Mouse (Mus musculus) heart, embryonic 11.5 days (tissue): ENCODE measurements at regions not wholly inside any gene's neighbourhood (a gene's known extent, or its start where the extent isn't known, plus 50 kb on each side); places are given as distances from the start of the nearest gene placed in this dataset.
A peak's percentile ranks its signal among the peaks of the same experiment; 100 is the strongest.

Experiments used
- ATAC-seq: fragments of 200-750 bp; cut with Nextera tagmentation; replicated peaks from 2 replicates; pipeline ENCODE4 v1.8.0; 2017; ENCODE audit warnings: moderate library complexity; ENCODE audit not compliant: insufficient number of reproducible peaks, low FRiP score, low TSS enrichment
- H3K27ac ChIP-seq: fragments of 300-500 bp; sonication (generic); 2 replicates; pipeline ENCODE4 v1.5.1; 2014; ENCODE audit warnings: mild to moderate bottlenecking, low read depth, low read length
- H3K27me3 ChIP-seq: fragments of 300-500 bp; sonication (generic); 2 replicates; pipeline ENCODE4 v1.6.1; 2014; ENCODE audit warnings: mild to moderate bottlenecking, low read length, mixed read lengths; ENCODE audit not compliant: control insufficient read depth, insufficient read depth
- H3K36me3 ChIP-seq: fragments of 300-500 bp; sonication (generic); 2 replicates; pipeline ENCODE4 v1.6.1; 2014; ENCODE audit warnings: mild to moderate bottlenecking, low read length, moderate library complexity, mixed read lengths; ENCODE audit not compliant: control insufficient read depth, insufficient read depth
- H3K4me1 ChIP-seq: fragments of 300-500 bp; sonication (generic); 2 replicates; pipeline ENCODE4 v1.6.1; 2014; ENCODE audit warnings: low read length; ENCODE audit not compliant: control insufficient read depth, insufficient read depth
- H3K4me2 ChIP-seq: fragments of 300-500 bp; sonication (generic); 2 replicates; pipeline ENCODE4 v1.6.1; 2014; ENCODE audit warnings: mild to moderate bottlenecking, moderate library complexity
- H3K4me3 ChIP-seq: fragments of 300-500 bp; sonication (generic); 2 replicates; pipeline ENCODE4 v1.5.1; 2014; ENCODE audit warnings: low read depth, low read length
- H3K9ac ChIP-seq: fragments of 300-500 bp; sonication (generic); 2 replicates; pipeline ENCODE4 v1.6.1; 2014; ENCODE audit warnings: mild to moderate bottlenecking, low read depth, low read length, moderate library complexity
- H3K9me3 ChIP-seq: fragments of 300-500 bp; sonication (generic); replicated peaks from 2 replicates; pipeline ENCODE4 v1.6.1; 2016; ENCODE audit warnings: low read length; ENCODE audit not compliant: control insufficient read depth
- WGBS: fragments of 180-500 bp; shearing (Covaris S2); extraction: QIAGEN DNeasy Blood & Tissue Kit; methylation state at CpG from one replicate; pipeline ENCODE4 v1.1.7; 2014; ENCODE audit not compliant: insufficient replicate concordance; 5-methylcytosine and 5-hydroxymethylcytosine counted together

GRCm38 (mm10) chr13:107177595-107177994, 155.7 kb upstream of the Kif2a start:
- no peak overlapping the region for H3K4me2 ChIP-seq
- H3K27ac ChIP-seq, result no peak overlapping the region
- H3K4me3 ChIP-seq, result no peak overlapping the region
- no peaks in the 10 kb centered on the region for H3K9me3 ChIP-seq
- 77% methylated on average over 7 of the region's 7 CpGs for WGBS
- ATAC-seq, result no peak
- H3K27me3 ChIP-seq, result no peaks in the 10 kb centered on the region
- no peaks in the 10 kb centered on the region for H3K4me1 ChIP-seq
- H3K36me3 ChIP-seq, result no peaks in the 10 kb centered on the region
- H3K9ac ChIP-seq, result no peak overlapping the region

GRCm38 (mm10) chr13:107175891-107176290, 154.0 kb upstream of the Kif2a start:
- H3K36me3 ChIP-seq, result no peaks in the 10 kb centered on the region
- H3K27ac ChIP-seq, result no peak overlapping the region
- no peak overlapping the region for H3K9ac ChIP-seq
- no peaks in the 10 kb centered on the region for H3K27me3 ChIP-seq
- H3K4me2 ChIP-seq, result no peak overlapping the region
- no peaks in the 10 kb centered on the region for H3K4me1 ChIP-seq
- 70% methylated on average over 4 of the region's 4 CpGs for WGBS
- no peak overlapping the region for H3K4me3 ChIP-seq
- ATAC-seq, result no peak
- no peaks in the 10 kb centered on the region for H3K9me3 ChIP-seq

- 17% methylated on average over 15 of the region's 15 CpGs for WGBS
- H3K4me2 ChIP-seq, result peak overlapping the region; percentile 52
- no peaks in the 10 kb centered on the region for H3K36me3 ChIP-seq
- H3K9ac ChIP-seq, result peak overlapping the region; percentile 2; the same call in 1 of the 2 replicates
- 0 out of 2 replicates have a peak, but pooled peaks have one; percentile 52 for ATAC-seq
- H3K27me3 ChIP-seq, result no peaks in the 10 kb centered on the region
- H3K9me3 ChIP-seq, result no peaks in the 10 kb centered on the region
- H3K4me3 ChIP-seq, result peak overlapping the region; percentile 26
- no peak overlapping the region for H3K27ac ChIP-seq
- 0 out of 2 replicates have a peak, but pooled peaks cover 6% of the 10 kb centered on the region for H3K4me1 ChIP-seq
These were observed 146.7 kb upstream of the Kif2a start for GRCm38 (mm10) chr13:107168599-107169149.

GRCm38 (mm10) chr13:107167856-107168598, 146.1 kb upstream of the Kif2a start:
- WGBS, result 66% methylated on average over 10 of the region's 10 CpGs
- no peaks in the 10 kb centered on the region for H3K27me3 ChIP-seq
- no peaks in the 10 kb centered on the region for H3K9me3 ChIP-seq
- H3K27ac ChIP-seq, result no peak overlapping the region
- peak overlapping the region; percentile 52 for H3K4me2 ChIP-seq
- no peaks in the 10 kb centered on the region for H3K36me3 ChIP-seq
- ATAC-seq, result no peak
- peak overlapping the region; percentile 26; the same call in 1 of the 2 replicates for H3K4me3 ChIP-seq
- 0 out of 2 replicates have a peak, but pooled peaks cover 6% of the 10 kb centered on the region for H3K4me1 ChIP-seq
- H3K9ac ChIP-seq, result 0 out of 2 replicates have a peak overlapping the region, but pooled peaks have one; percentile 2

DNA sequence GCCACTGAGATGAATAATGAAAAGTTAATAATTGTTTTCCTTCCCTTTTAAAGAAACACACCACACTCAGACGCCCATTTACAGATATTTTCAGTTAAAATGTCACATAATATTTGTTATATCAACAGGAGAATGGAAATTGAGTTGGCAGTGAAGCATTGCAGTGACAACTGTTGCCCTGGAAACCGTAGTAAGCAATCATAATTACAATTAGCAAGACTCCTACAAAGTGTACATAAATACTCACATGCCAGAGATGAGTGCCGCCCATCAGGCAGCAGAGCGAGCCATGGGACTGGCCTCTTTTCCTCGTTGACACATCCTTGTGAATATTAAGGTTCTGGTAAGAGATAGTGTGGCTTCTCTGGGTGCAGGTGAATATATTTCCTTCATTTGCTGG, 129.6 kb upstream of the Kif2a start:
- Histone ChIP-seq H3K27me3 (no peaks in the 10 kb centered on the region), H3K4me1 (no peaks in the 10 kb centered on the region), H3K4me2 (no peak overlapping the region), H3K4me3 (no peak overlapping the region), H3K9me3 (no peaks in the 10 kb centered on the region), H3K27ac (no peak overlapping the region), H3K36me3 (no peaks in the 10 kb centered on the region), H3K9ac (no peak overlapping the region)
- ATAC-seq, result no peak
- 74% methylated on average over 5 of the region's 5 CpGs for WGBS

- Histone ChIP-seq H3K27ac (no peak overlapping the region), H3K4me3 (no peak overlapping the region), H3K9ac (no peak overlapping the region), H3K4me2 (no peak overlapping the region), H3K4me1 (no peaks in the 10 kb centered on the region), H3K36me3 (no peaks in the 10 kb centered on the region), H3K27me3 (no peaks in the 10 kb centered on the region), H3K9me3 (no peaks in the 10 kb centered on the region)
- ATAC-seq, result no peak
- WGBS, result 60% methylated on average over 4 of the region's 4 CpGs
These were observed 119.3 kb upstream of the Kif2a start for GRCm38 (mm10) chr13:107141209-107141608.

- Histone ChIP-seq H3K9me3 (no peaks in the 10 kb centered on the region), H3K4me1 (no peaks in the 10 kb centered on the region), H3K36me3 (no peaks in the 10 kb centered on the region), H3K9ac (no peak overlapping the region), H3K27me3 (no peaks in the 10 kb centered on the region), H3K27ac (no peak overlapping the region), H3K4me3 (no peak overlapping the region), H3K4me2 (no peak overlapping the region)
- ATAC-seq, result no peak
These were observed 112.2 kb upstream of the Kif2a start for GRCm38 (mm10) chr13:107134125-107134524.

DNA sequence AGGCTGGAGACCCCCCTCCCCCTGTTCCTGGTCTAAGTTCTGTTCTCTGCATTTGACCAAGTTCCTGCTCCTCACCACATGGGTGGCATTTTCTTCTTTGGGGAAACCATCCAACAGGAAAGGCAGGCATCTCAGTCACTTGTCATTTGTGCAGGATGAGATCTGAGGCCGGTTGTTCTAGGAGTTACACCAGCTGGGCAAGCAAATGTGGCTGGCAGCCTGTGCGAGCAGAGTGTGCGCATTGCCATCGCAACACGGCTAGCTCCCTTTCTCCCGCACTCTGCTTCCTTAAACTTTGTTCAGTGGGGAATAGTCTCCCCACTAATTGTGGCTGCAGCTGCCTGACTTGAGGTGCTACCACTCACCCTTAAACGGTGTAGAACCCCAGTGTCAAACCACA, 104.7 kb upstream of the Kif2a start:
- Histone ChIP-seq H3K9ac (no peak overlapping the region), H3K4me2 (no peak overlapping the region), H3K9me3 (no peaks in the 10 kb centered on the region), H3K27ac (no peak overlapping the region), H3K4me3 (no peak overlapping the region), H3K27me3 (no peaks in the 10 kb centered on the region), H3K4me1 (peaks cover 2% of the 10 kb centered on the region; the same call in 1 of the 2 replicates), H3K36me3 (no peaks in the 10 kb centered on the region)
- ATAC-seq, result no peak
- WGBS, result 83% methylated on average over 7 of the region's 7 CpGs
